Mouse (Mus musculus): ENCODE measurements around the gene Pigm. TPM values are rescaled to one million over a fixed set of nuclear protein-coding genes. Genes with fewer than 3 reads are reported as not detected.
A peak's percentile ranks its signal among the peaks of the same experiment; 100 is the strongest.

The Pigm gene
- polyA plus RNA-seq, 1 experiment, result 4.0 TPM

GRCm38 (mm10) chr1:172393739-172394138, 17.4 kb downstream of the Pigm start:
- no peaks in the 10 kb centered on the region for H3K27me3 ChIP-seq (ENCODE audit: control insufficient read depth, insufficient read depth, low read length)
- no peak for TF ChIP-seq POLR2A (IDR thresholded peaks at IDR 0.05; ENCODE audit: control insufficient read depth, low read depth, low read length)
- no peak for TF ChIP-seq CTCF (IDR thresholded peaks at IDR 0.05; ENCODE audit: control insufficient read depth, insufficient read depth, insufficient replicate concordance, low read depth, low read length)
- no peak overlapping the region for H3K4me3 ChIP-seq (ENCODE audit: control insufficient read depth, low read depth, low read length)
- H3K27ac ChIP-seq (ENCODE audit: control insufficient read depth, insufficient read depth, low read depth, low read length), result no peak overlapping the region
- no peaks in the 10 kb centered on the region for H3K36me3 ChIP-seq (ENCODE audit: control insufficient read depth, insufficient read depth, low read length)
- H3K4me1 ChIP-seq (ENCODE audit: control insufficient read depth, insufficient read depth, low read length), result no peaks in the 10 kb centered on the region

- Histone ChIP-seq H3K27ac (ENCODE audit: control insufficient read depth, insufficient read depth, low read depth, low read length) (no peak overlapping the region), H3K27me3 (ENCODE audit: control insufficient read depth, insufficient read depth, low read length) (no peaks in the 10 kb centered on the region), H3K4me3 (ENCODE audit: control insufficient read depth, low read depth, low read length) (no peak overlapping the region), H3K36me3 (ENCODE audit: control insufficient read depth, insufficient read depth, low read length) (no peaks in the 10 kb centered on the region), H3K4me1 (ENCODE audit: control insufficient read depth, insufficient read depth, low read length) (no peaks in the 10 kb centered on the region)
- no peak for TF ChIP-seq CTCF (IDR thresholded peaks at IDR 0.05; ENCODE audit: control insufficient read depth, insufficient read depth, insufficient replicate concordance, low read depth, low read length)
- no peak for TF ChIP-seq POLR2A (IDR thresholded peaks at IDR 0.05; ENCODE audit: control insufficient read depth, low read depth, low read length)
Observed at GRCm38 (mm10) chr1:172396996-172397752, 20.8 kb downstream of the Pigm start.

GRCm38 (mm10) chr1:172406077-172406706, 29.8 kb downstream of the Pigm start:
- no peaks in the 10 kb centered on the region for H3K36me3 ChIP-seq (ENCODE audit: control insufficient read depth, insufficient read depth, low read length)
- H3K27ac ChIP-seq (ENCODE audit: control insufficient read depth, insufficient read depth, low read depth, low read length), result no peak overlapping the region
- H3K4me3 ChIP-seq (ENCODE audit: control insufficient read depth, low read depth, low read length), result no peak overlapping the region
- no peaks in the 10 kb centered on the region for H3K4me1 ChIP-seq (ENCODE audit: control insufficient read depth, insufficient read depth, low read length)
- no peak for TF ChIP-seq POLR2A (IDR thresholded peaks at IDR 0.05; ENCODE audit: control insufficient read depth, low read depth, low read length)
- no peaks in the 10 kb centered on the region for H3K27me3 ChIP-seq (ENCODE audit: control insufficient read depth, insufficient read depth, low read length)

GRCm38 (mm10) chr1:172408996-172409395, 32.6 kb downstream of the Pigm start:
- no peak for TF ChIP-seq POLR2A (IDR thresholded peaks at IDR 0.05; ENCODE audit: control insufficient read depth, low read depth, low read length)
- peak; percentile 32; the same call in 1 of the 2 replicates for TF ChIP-seq CTCF (IDR thresholded peaks at IDR 0.05; ENCODE audit: control insufficient read depth, insufficient read depth, insufficient replicate concordance, low read depth, low read length)
- Histone ChIP-seq H3K27ac (ENCODE audit: control insufficient read depth, insufficient read depth, low read depth, low read length) (no peak overlapping the region), H3K4me1 (ENCODE audit: control insufficient read depth, insufficient read depth, low read length) (no peaks in the 10 kb centered on the region), H3K4me3 (ENCODE audit: control insufficient read depth, low read depth, low read length) (no peak overlapping the region), H3K27me3 (ENCODE audit: control insufficient read depth, insufficient read depth, low read length) (no peaks in the 10 kb centered on the region), H3K36me3 (ENCODE audit: control insufficient read depth, insufficient read depth, low read length) (no peaks in the 10 kb centered on the region)

DNA sequence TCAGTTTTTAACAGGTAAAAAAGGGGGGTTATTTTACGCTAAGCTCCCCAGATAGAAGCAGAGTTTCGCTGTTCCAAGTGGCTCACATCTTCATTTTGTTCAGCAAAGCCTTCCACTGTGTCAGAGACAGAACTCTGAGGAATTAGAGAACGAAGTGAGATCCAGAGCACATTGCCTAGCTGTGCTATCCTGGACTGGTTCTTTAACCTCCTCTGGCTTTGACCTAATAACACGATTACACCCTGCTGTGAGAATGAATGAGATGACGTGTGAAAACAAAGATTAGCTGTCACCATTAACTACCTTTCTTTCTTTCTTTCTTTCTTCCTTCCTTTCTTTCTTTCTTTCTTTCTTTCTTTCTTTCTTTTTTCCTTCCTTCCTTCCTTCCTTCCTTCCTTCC, 33.1 kb downstream of the Pigm start:
- Histone ChIP-seq H3K4me1 (ENCODE audit: control insufficient read depth, insufficient read depth, low read length) (no peaks in the 10 kb centered on the region), H3K4me3 (ENCODE audit: control insufficient read depth, low read depth, low read length) (no peak overlapping the region), H3K36me3 (ENCODE audit: control insufficient read depth, insufficient read depth, low read length) (no peaks in the 10 kb centered on the region), H3K27me3 (ENCODE audit: control insufficient read depth, insufficient read depth, low read length) (no peaks in the 10 kb centered on the region), H3K27ac (ENCODE audit: control insufficient read depth, insufficient read depth, low read depth, low read length) (no peak overlapping the region)
- TF ChIP-seq CTCF (IDR thresholded peaks at IDR 0.05; ENCODE audit: control insufficient read depth, insufficient read depth, insufficient replicate concordance, low read depth, low read length), result no peak
- TF ChIP-seq POLR2A (IDR thresholded peaks at IDR 0.05; ENCODE audit: control insufficient read depth, low read depth, low read length), result no peak

DNA sequence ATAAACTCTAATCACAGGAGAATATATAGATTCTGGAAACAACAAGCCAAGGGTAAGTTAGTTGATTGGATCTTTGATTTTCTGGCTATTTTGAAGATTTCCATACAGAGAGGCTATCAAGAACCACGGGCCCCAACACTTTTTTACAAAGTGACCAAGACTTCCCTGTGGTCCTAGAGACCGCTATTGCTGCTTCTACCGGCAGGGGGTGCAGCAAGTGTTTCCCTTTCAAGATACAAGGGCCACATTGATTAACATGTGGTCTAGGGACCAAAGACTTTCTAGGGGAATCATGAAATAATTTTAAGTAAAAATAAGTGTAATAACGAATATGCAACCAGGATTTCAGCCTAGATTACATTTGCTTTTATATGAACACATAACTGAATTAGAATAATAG, 34.5 kb downstream of the Pigm start:
- no peak overlapping the region for H3K4me3 ChIP-seq (ENCODE audit: control insufficient read depth, low read depth, low read length)
- no peaks in the 10 kb centered on the region for H3K27me3 ChIP-seq (ENCODE audit: control insufficient read depth, insufficient read depth, low read length)
- TF ChIP-seq CTCF (IDR thresholded peaks at IDR 0.05; ENCODE audit: control insufficient read depth, insufficient read depth, insufficient replicate concordance, low read depth, low read length) (peak; percentile 25; the same call in 1 of the 2 replicates), POLR2A (IDR thresholded peaks at IDR 0.05; ENCODE audit: control insufficient read depth, low read depth, low read length) (no peak)
- no peaks in the 10 kb centered on the region for H3K4me1 ChIP-seq (ENCODE audit: control insufficient read depth, insufficient read depth, low read length)
- H3K36me3 ChIP-seq (ENCODE audit: control insufficient read depth, insufficient read depth, low read length), result no peaks in the 10 kb centered on the region
- H3K27ac ChIP-seq (ENCODE audit: control insufficient read depth, insufficient read depth, low read depth, low read length), result no peak overlapping the region

DNA sequence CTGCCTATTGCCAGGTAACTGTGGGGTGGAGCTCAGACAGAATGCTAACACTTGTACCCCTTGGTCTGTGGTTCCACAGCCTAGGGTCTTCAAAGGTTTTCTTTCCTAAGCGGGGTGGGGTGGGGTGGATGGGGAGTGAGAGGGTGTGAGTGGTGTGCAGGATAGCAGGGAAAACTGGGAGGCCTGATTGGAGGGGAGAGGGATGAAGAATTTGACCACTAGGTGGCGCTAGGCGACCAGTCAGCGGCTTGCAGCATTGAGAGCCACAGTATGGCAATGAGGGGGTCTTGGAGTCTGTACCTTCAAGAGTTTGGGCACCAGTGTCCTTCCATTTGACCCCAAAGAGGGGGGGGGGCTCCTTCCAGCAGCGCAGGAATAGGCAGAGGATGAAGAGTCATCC, 35.9 kb downstream of the Pigm start:
- Histone ChIP-seq H3K4me1 (ENCODE audit: control insufficient read depth, insufficient read depth, low read length) (no peaks in the 10 kb centered on the region), H3K27ac (ENCODE audit: control insufficient read depth, insufficient read depth, low read depth, low read length) (no peak overlapping the region), H3K27me3 (ENCODE audit: control insufficient read depth, insufficient read depth, low read length) (no peaks in the 10 kb centered on the region), H3K4me3 (ENCODE audit: control insufficient read depth, low read depth, low read length) (no peak overlapping the region), H3K36me3 (ENCODE audit: control insufficient read depth, insufficient read depth, low read length) (no peaks in the 10 kb centered on the region)
- TF ChIP-seq CTCF (IDR thresholded peaks at IDR 0.05; ENCODE audit: control insufficient read depth, insufficient read depth, insufficient replicate concordance, low read depth, low read length), result peak; percentile 98
- TF ChIP-seq POLR2A (IDR thresholded peaks at IDR 0.05; ENCODE audit: control insufficient read depth, low read depth, low read length), result no peak

Measured in testis, adult 2 months (tissue).